Mouse (Mus musculus): ENCODE results near the gene Lama1.

GRCm38 (mm10) chr17:67837351-67838090 lies 140.5 kb downstream of the Lama1 start:
- TF ChIP-seq CTCF (IDR thresholded peaks at IDR 0.05; ENCODE audit: borderline replicate concordance, control insufficient read depth, extremely low read depth, insufficient read depth, low read length, poor library complexity) = no peak
- no peak for TF ChIP-seq POLR2A (IDR thresholded peaks at IDR 0.05; ENCODE audit: control insufficient read depth, extremely low read depth, insufficient read depth, low read length, poor library complexity)

All from thymus, adult 2 months (tissue).